Mouse (Mus musculus): ENCODE results near the gene Mrps26. TPM values are rescaled to one million over a fixed set of nuclear protein-coding genes. Genes with fewer than 3 reads are reported as not detected.
A peak's percentile ranks its signal among the peaks of the same experiment; 100 is the strongest.

Mrps26 gene
- total and polyA plus RNA-seq, 3 experiments = 68.7 to 101 (median 71.4) TPM

GRCm38 (mm10) chr2:130577021-130577420 lies 13.5 kb downstream of the Mrps26 start:
- Histone ChIP-seq H3K27me3 (replicated peaks) (peaks cover 25% of the 10 kb centered on the region), H3K4me3 (replicated peaks in 1 of 3; ENCODE audit: low read depth in 2 of 3, low read length in 2 of 3, poor library complexity in 1 of 3) (no peak overlapping the region), H3K4me1 (ENCODE audit: control insufficient read depth in 1 of 2, insufficient read depth in 2 of 2) (peaks cover 8 to 9% of the 10 kb centered on the region in 2 experiments), H3K79me2 (replicated peaks; ENCODE audit: control insufficient read depth, extremely low read depth, insufficient read depth, poor library complexity, severe bottlenecking) (no peaks in the 10 kb centered on the region), H3K9ac (ENCODE audit: insufficient read depth, low read depth) (no peak overlapping the region), H3K4me2 (ENCODE audit: insufficient read depth, low read depth, poor library complexity, severe bottlenecking) (no peak overlapping the region), H3K36me3 (replicated peaks in 1 of 2; ENCODE audit: control insufficient read depth in 1 of 2, insufficient read depth in 1 of 2, low read length in 1 of 2) (no peaks in the 10 kb centered on the region), H3K27ac (ENCODE audit: insufficient read depth, low read depth) (no peak overlapping the region), H3K9me3 (replicated peaks; ENCODE audit: low read length) (no peaks in the 10 kb centered on the region)
- in situ Hi-C loops (cut with MboI; ENCODE audit: low pct_ligation_motif_present, low pct_unique_long_range_greater_than_20kb, low sequenced_read_pairs) (no loop called here), dilution Hi-C loops (cut with MboI; ENCODE audit: extremely low pct_ligation_motif_present, extremely low pct_unique_long_range_greater_than_20kb, low sequenced_read_pairs) (no loop called here)
- no peak for TF ChIP-seq MAFK (IDR thresholded peaks at IDR 0.05; ENCODE audit: insufficient replicate concordance, low read length)
- TF ChIP-seq E2F4 (IDR thresholded peaks at IDR 0.05; ENCODE audit: insufficient replicate concordance, low read depth, low read length) = no peak
- no peak for TF ChIP-seq JUND (conservative IDR thresholded peaks at IDR 0.05; ENCODE audit: low read depth, low read length)
- no peak for TF ChIP-seq ZC3H11A (IDR thresholded peaks at IDR 0.05; ENCODE audit: low read depth, low read length)
- no peak for TF ChIP-seq NELFE (IDR thresholded peaks at IDR 0.05; ENCODE audit: low read depth, low read length)
- no peak for TF ChIP-seq KAT2A (IDR thresholded peaks at IDR 0.05; ENCODE audit: insufficient replicate concordance, low read length)
- TF ChIP-seq USF2 (conservative IDR thresholded peaks at IDR 0.05; ENCODE audit: low read depth, low read length) = no peak
- TF ChIP-seq ZMIZ1 (IDR thresholded peaks at IDR 0.05; ENCODE audit: low read depth, low read length) = no peak
- TF ChIP-seq CHD1 (IDR thresholded peaks at IDR 0.05; ENCODE audit: low read depth, low read length) = no peak
- no peak for TF ChIP-seq RCOR1 (conservative IDR thresholded peaks at IDR 0.05; ENCODE audit: low read depth, low read length)
- no peak for TF ChIP-seq EP300 (IDR thresholded peaks at IDR 0.05; ENCODE audit: low read length)
- no peak for TF ChIP-seq HCFC1 (IDR thresholded peaks at IDR 0.05; ENCODE audit: low read depth, low read length)
- no peak for TF ChIP-seq BHLHE40 (IDR thresholded peaks at IDR 0.05; ENCODE audit: low read depth, low read length)
- no peak for TF ChIP-seq MXI1 (IDR thresholded peaks at IDR 0.05; ENCODE audit: low read depth, low read length)
- no peak for TF ChIP-seq GABPA (IDR thresholded peaks at IDR 0.05; ENCODE audit: insufficient replicate concordance, low read depth, low read length)
- TF ChIP-seq ETS1 (conservative IDR thresholded peaks at IDR 0.05; ENCODE audit: low read depth, low read length) = no peak
- TF ChIP-seq SMC3 (IDR thresholded peaks at IDR 0.05; ENCODE audit: low read depth, low read length) = no peak
- DNase-seq (ENCODE audit: extremely low read depth) = no peak

GRCm38 (mm10) chr2:130577632-130578031 lies 14.1 kb downstream of the Mrps26 start:
- no peaks in the 10 kb centered on the region for H3K79me2 ChIP-seq (replicated peaks; ENCODE audit: control insufficient read depth, extremely low read depth, insufficient read depth, poor library complexity, severe bottlenecking)
- no peak overlapping the region for H3K27ac ChIP-seq (ENCODE audit: insufficient read depth, low read depth)
- no peak overlapping the region for H3K9ac ChIP-seq (ENCODE audit: insufficient read depth, low read depth)
- dilution Hi-C loops (cut with MboI; ENCODE audit: extremely low pct_ligation_motif_present, extremely low pct_unique_long_range_greater_than_20kb, low sequenced_read_pairs) = no loop called here
- DNase-seq (ENCODE audit: extremely low read depth) = no peak
- peaks cover 25% of the 10 kb centered on the region for H3K27me3 ChIP-seq (replicated peaks)
- peaks cover 8 to 9% of the 10 kb centered on the region in 2 experiments for H3K4me1 ChIP-seq (ENCODE audit: control insufficient read depth in 1 of 2, insufficient read depth in 2 of 2)
- peak; percentile 61 for TF ChIP-seq BHLHE40 (IDR thresholded peaks at IDR 0.05; ENCODE audit: low read depth, low read length)
- peak; percentile 65 for TF ChIP-seq USF1 (IDR thresholded peaks at IDR 0.05; ENCODE audit: low read depth, low read length)
- no peak for TF ChIP-seq E2F4 (IDR thresholded peaks at IDR 0.05; ENCODE audit: insufficient replicate concordance, low read depth, low read length)
- no peak for TF ChIP-seq MXI1 (IDR thresholded peaks at IDR 0.05; ENCODE audit: low read depth, low read length)
- TF ChIP-seq EP300 (IDR thresholded peaks at IDR 0.05; ENCODE audit: low read length) = no peak
- no peak for TF ChIP-seq MYC (IDR thresholded peaks at IDR 0.05; ENCODE audit: low read depth, low read length)
- peak; percentile 21; the same call in 1 of the 2 replicates for TF ChIP-seq USF2 (conservative IDR thresholded peaks at IDR 0.05; ENCODE audit: low read depth, low read length)
- no peaks in the 10 kb centered on the region for H3K36me3 ChIP-seq (replicated peaks in 1 of 2; ENCODE audit: control insufficient read depth in 1 of 2, insufficient read depth in 1 of 2, low read length in 1 of 2)
- no peak overlapping the region for H3K4me2 ChIP-seq (ENCODE audit: insufficient read depth, low read depth, poor library complexity, severe bottlenecking)
- no peaks in the 10 kb centered on the region for H3K9me3 ChIP-seq (replicated peaks; ENCODE audit: low read length)
- in situ Hi-C loops (cut with MboI; ENCODE audit: low pct_ligation_motif_present, low pct_unique_long_range_greater_than_20kb, low sequenced_read_pairs) = no loop called here
- no peak overlapping the region for H3K4me3 ChIP-seq (replicated peaks in 1 of 3; ENCODE audit: low read depth in 2 of 3, low read length in 2 of 3, poor library complexity in 1 of 3)

Data from CH12.LX (cell line).